Mouse (Mus musculus) heart, embryonic 16.5 days (tissue): Measurements from ENCODE around the gene Ppp4r3a. TPM values are rescaled to one million over a fixed set of nuclear protein-coding genes. Genes with fewer than 3 reads are reported as not detected.

Source experiments
- ATAC-seq: fragments of 200-750 bp; cut with Nextera tagmentation; replicated peaks from 2 replicates; pipeline ENCODE4 v1.8.0; 2017; ENCODE audit warnings: moderate number of reproducible peaks; ENCODE audit not compliant: insufficient read depth, low FRiP score; ENCODE audit errors: extremely low read depth
- H3K27ac ChIP-seq: fragments of 300-500 bp; sonication (generic); 2 replicates; pipeline ENCODE4 v1.5.1; 2014; ENCODE audit warnings: mild to moderate bottlenecking, low read length, control low read depth, moderate library complexity
- H3K27me3 ChIP-seq: fragments of 300-500 bp; sonication (generic); 2 replicates; pipeline ENCODE4 v1.6.1; 2014; ENCODE audit warnings: low read length, mixed read lengths; ENCODE audit not compliant: control insufficient read depth, insufficient read depth
- H3K36me3 ChIP-seq: fragments of 300-500 bp; sonication (generic); 2 replicates; pipeline ENCODE4 v1.6.1; 2014; ENCODE audit not compliant: control insufficient read depth, insufficient read depth
- H3K4me1 ChIP-seq: fragments of 300-500 bp; sonication (generic); 2 replicates; pipeline ENCODE4 v1.6.1; 2014; ENCODE audit warnings: low read length, mixed read lengths; ENCODE audit not compliant: control insufficient read depth, insufficient read depth
- H3K4me2 ChIP-seq: fragments of 300-500 bp; sonication (generic); 2 replicates; pipeline ENCODE4 v1.6.1; 2014; ENCODE audit warnings: low read depth, mild to moderate bottlenecking, control low read depth, low read length
- H3K4me3 ChIP-seq: fragments of 300-500 bp; sonication (generic); 2 replicates; pipeline ENCODE4 v1.5.1; 2014; ENCODE audit warnings: mild to moderate bottlenecking, control low read depth, low read length
- H3K9ac ChIP-seq: fragments of 300-500 bp; sonication (generic); 2 replicates; pipeline ENCODE4 v1.6.1; 2014; ENCODE audit warnings: low read length, control low read depth
- H3K9me3 ChIP-seq: fragments of 300-500 bp; sonication (generic); replicated peaks from 2 replicates; pipeline ENCODE4 v1.6.1; 2016; ENCODE audit warnings: low read length; ENCODE audit not compliant: control insufficient read depth
- WGBS: fragments of 180-500 bp; shearing (Covaris S2); extraction: QIAGEN DNeasy Blood & Tissue Kit; methylation state at CpG from one replicate; pipeline ENCODE4 v1.1.7; 2014; 5-methylcytosine and 5-hydroxymethylcytosine counted together
- polyA plus RNA-seq: library from polyadenylated mRNA; unstranded; fragments of >200 nt; fragmentation: Nextera tagmentation; extraction: Ambion mirVana; gene quantifications from 2 replicates; pipeline ENCODE4 v1.2.1, GENCODE M21; 2015

The Ppp4r3a gene
- polyA plus RNA-seq, 1 experiment from 2014 or later = 25.8 TPM

DNA sequence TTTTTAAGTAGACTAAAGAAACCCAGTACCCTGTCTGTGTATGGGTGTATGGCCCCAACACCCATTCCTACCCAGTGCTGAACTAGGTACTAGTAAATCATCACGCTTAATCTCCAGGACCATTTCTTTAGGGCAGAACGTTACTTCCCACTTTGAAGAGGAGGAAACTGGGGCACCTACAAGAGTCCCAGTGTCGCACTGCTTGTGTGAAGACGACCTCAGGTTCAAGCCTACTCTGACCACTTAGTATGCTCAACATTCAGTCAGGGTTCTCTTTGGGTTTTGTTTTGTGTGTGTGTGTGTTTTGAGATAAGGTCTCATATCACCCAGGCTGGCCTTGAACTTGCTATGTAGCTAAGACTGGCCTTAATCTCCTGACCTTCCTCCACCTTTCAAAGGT, 57.5 kb downstream of the Ppp4r3a start:
- H3K4me2 ChIP-seq = peak overlapping the region; percentile 2; the same call in 1 of the 2 replicates
- no peak overlapping the region for H3K27ac ChIP-seq
- no peaks in the 10 kb centered on the region for H3K36me3 ChIP-seq
- no peak for ATAC-seq
- 75% methylated on average over 4 of the region's 4 CpGs for WGBS
- no peak overlapping the region for H3K4me3 ChIP-seq
- H3K4me1 ChIP-seq = peaks cover 6% of the 10 kb centered on the region; the same call in 1 of the 2 replicates
- H3K27me3 ChIP-seq = peaks cover 27% of the 10 kb centered on the region
- no peaks in the 10 kb centered on the region for H3K9me3 ChIP-seq
- no peak overlapping the region for H3K9ac ChIP-seq

DNA sequence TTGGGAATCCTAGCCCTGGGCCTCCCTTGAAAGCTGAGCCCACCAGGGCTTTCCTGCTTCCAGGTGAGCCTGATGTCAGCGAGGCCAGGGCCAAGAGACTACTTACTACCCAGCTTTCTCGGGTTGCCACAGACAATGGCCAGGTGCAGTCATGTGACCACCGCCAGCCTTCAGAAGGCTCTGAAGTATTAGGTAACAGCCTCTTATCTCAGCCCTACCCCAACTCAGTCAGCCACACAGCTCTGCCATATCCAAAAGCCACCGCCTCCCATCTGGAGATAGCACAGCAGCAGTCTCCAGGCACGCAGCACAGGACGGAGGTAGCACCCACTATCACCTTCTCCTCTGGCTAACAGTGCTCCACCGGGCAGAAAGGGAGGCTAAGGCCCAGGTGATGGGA, 58.1 kb downstream of the Ppp4r3a start:
- Histone ChIP-seq H3K9ac (no peak overlapping the region), H3K9me3 (no peaks in the 10 kb centered on the region), H3K4me3 (no peak overlapping the region), H3K36me3 (no peaks in the 10 kb centered on the region), H3K27me3 (peaks cover 27% of the 10 kb centered on the region), H3K4me2 (no peak overlapping the region), H3K4me1 (peaks cover 6% of the 10 kb centered on the region; the same call in 1 of the 2 replicates), H3K27ac (no peak overlapping the region)
- ATAC-seq = no peak
- 33% methylated on average over 7 of the region's 7 CpGs for WGBS

DNA sequence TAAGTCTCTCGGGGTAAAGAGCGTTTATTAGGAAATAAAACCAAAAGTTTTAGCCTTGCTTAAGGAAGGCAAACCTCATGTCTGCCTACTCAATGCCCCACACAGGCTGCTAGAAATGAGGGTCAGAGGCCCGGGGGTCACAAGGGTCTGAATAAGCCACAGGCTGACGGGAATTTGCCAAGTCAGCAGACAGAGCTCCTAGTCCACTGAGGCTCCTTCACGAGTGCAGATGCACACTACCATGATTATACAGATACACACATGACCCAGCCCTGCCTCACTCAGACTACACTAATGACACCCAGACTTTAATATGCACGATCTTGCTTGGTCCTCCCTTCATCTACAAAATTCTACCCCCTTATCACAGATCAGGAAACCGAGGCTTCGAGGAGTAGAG, 58.7 kb downstream of the Ppp4r3a start:
- Histone ChIP-seq H3K4me1 (peaks cover 6% of the 10 kb centered on the region; the same call in 1 of the 2 replicates), H3K27ac (no peak overlapping the region), H3K9ac (no peak overlapping the region), H3K9me3 (no peaks in the 10 kb centered on the region), H3K4me2 (no peak overlapping the region), H3K4me3 (no peak overlapping the region), H3K27me3 (peaks cover 27% of the 10 kb centered on the region), H3K36me3 (no peaks in the 10 kb centered on the region)
- 74% methylated on average over 8 of the region's 8 CpGs for WGBS
- no peak for ATAC-seq

- H3K27me3 ChIP-seq = peaks cover 27% of the 10 kb centered on the region
Measured at GRCm38 (mm10) chr12:101023143-101023542, 60.4 kb downstream of the Ppp4r3a start.

DNA sequence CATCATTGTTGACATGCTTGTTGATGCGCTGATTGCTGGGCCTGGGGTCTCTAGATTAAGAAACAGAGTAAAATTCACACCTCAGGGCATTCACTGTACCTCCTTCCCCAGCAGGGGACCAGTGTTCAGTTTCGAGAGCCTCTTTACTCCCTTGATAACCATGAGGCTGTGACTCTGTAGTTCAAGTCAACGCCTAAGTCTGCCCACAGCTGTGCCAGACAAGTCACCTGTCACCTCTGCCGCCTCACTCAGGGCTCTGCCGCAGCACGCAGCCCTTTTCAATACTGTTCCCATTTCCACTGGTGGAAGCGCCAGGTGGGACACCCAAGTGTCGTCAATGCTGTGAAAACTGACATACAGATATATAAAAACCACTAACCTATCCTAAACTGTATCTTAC, 61.1 kb downstream of the Ppp4r3a start:
- H3K27ac ChIP-seq = no peak overlapping the region
- no peak overlapping the region for H3K4me3 ChIP-seq
- peaks cover 16% of the 10 kb centered on the region for H3K4me1 ChIP-seq
- no peak overlapping the region for H3K9ac ChIP-seq
- no peak for ATAC-seq
- WGBS = 79% methylated on average over 8 of the region's 8 CpGs
- peaks cover 27% of the 10 kb centered on the region for H3K27me3 ChIP-seq
- no peaks in the 10 kb centered on the region for H3K9me3 ChIP-seq
- H3K36me3 ChIP-seq = no peaks in the 10 kb centered on the region
- H3K4me2 ChIP-seq = no peak overlapping the region

More at GRCm38 (mm10) chr12:101023143-101023542, 60.4 kb downstream of the Ppp4r3a start:
- 76% methylated on average over 11 of the region's 11 CpGs for WGBS
- Histone ChIP-seq H3K4me2 (no peak overlapping the region), H3K27ac (no peak overlapping the region), H3K9ac (no peak overlapping the region), H3K36me3 (no peaks in the 10 kb centered on the region), H3K4me3 (no peak overlapping the region), H3K9me3 (no peaks in the 10 kb centered on the region), H3K4me1 (peaks cover 13% of the 10 kb centered on the region)
- ATAC-seq = no peak

GRCm38 (mm10) chr12:101021484-101022226, 61.8 kb downstream of the Ppp4r3a start:
- no peak overlapping the region for H3K9ac ChIP-seq
- peaks cover 16% of the 10 kb centered on the region for H3K4me1 ChIP-seq
- H3K9me3 ChIP-seq = no peaks in the 10 kb centered on the region
- H3K36me3 ChIP-seq = no peaks in the 10 kb centered on the region
- H3K4me2 ChIP-seq = no peak overlapping the region
- H3K4me3 ChIP-seq = no peak overlapping the region
- ATAC-seq = no peak
- H3K27ac ChIP-seq = no peak overlapping the region
- 72% methylated on average over 9 of the region's 9 CpGs for WGBS
- H3K27me3 ChIP-seq = peaks cover 25% of the 10 kb centered on the region

- WGBS = 73% methylated on average over 15 of the region's 15 CpGs
- Histone ChIP-seq H3K9me3 (no peaks in the 10 kb centered on the region), H3K4me3 (no peak overlapping the region), H3K27me3 (peaks cover 12% of the 10 kb centered on the region), H3K36me3 (no peaks in the 10 kb centered on the region), H3K4me1 (peaks cover 17% of the 10 kb centered on the region), H3K4me2 (no peak overlapping the region), H3K27ac (no peak overlapping the region), H3K9ac (no peak overlapping the region)
- ATAC-seq = no peak
Measured at GRCm38 (mm10) chr12:101020210-101021015, 63.1 kb downstream of the Ppp4r3a start.

- Histone ChIP-seq H3K4me1 (peaks cover 15% of the 10 kb centered on the region), H3K27me3 (peaks cover 7% of the 10 kb centered on the region), H3K4me2 (no peak overlapping the region), H3K27ac (no peak overlapping the region), H3K36me3 (no peaks in the 10 kb centered on the region), H3K9me3 (no peaks in the 10 kb centered on the region), H3K9ac (no peak overlapping the region), H3K4me3 (no peak overlapping the region)
- no peak for ATAC-seq
- 89% methylated on average over 7 of the region's 7 CpGs for WGBS
Measured at GRCm38 (mm10) chr12:101019443-101019842, 64.1 kb downstream of the Ppp4r3a start.

GRCm38 (mm10) chr12:101019031-101019430, 64.5 kb downstream of the Ppp4r3a start:
- 79% methylated on average over 5 of the region's 5 CpGs for WGBS
- ATAC-seq = no peak
- Histone ChIP-seq H3K4me3 (no peak overlapping the region), H3K9me3 (no peaks in the 10 kb centered on the region), H3K9ac (no peak overlapping the region), H3K4me1 (peaks cover 15% of the 10 kb centered on the region), H3K27ac (peak overlapping the region; percentile 46; the same call in 1 of the 2 replicates), H3K27me3 (peaks cover 4% of the 10 kb centered on the region; the same call in 1 of the 2 replicates), H3K36me3 (no peaks in the 10 kb centered on the region), H3K4me2 (no peak overlapping the region)
